Mouse (Mus musculus) kidney, adult 18-20 months (tissue): Measurements from ENCODE around the gene Ifitm2.
"Not testable (repeated sequence)": the region's sequence is repeated elsewhere in the genome, so short reads cannot be mapped to it uniquely, and the experiment has no call there.

Experiments
- DNase-seq: peaks from one replicate; pipeline ENCODE4 v3.0.0; 2021

Gene Ifitm2

GRCm38 (mm10) chr7:140955758-140956555 lies at the start of gene Ifitm2, which contains the start of gene Gm45717:
Gene Ifitm2, minus strand, starts transcription at chr7:140955987.
Gene Gm45717, minus strand, starts transcription at chr7:140955937.
- DNase-seq = peak; percentile 77

GRCm38 (mm10) chr7:141003248-141004010 lies 47.6 kb upstream of the Ifitm2 start:
- DNase-seq = no peak

GRCm38 (mm10) chr7:141000881-141001708 lies 45.3 kb upstream of the Ifitm2 start:
- no peak for DNase-seq

GRCm38 (mm10) chr7:140998853-140999700 lies 43.3 kb upstream of the Ifitm2 start:
- DNase-seq = no peak

GRCm38 (mm10) chr7:140997817-140998216 lies 42.0 kb upstream of the Ifitm2 start:
- no peak for DNase-seq

- DNase-seq = no peak
Measured at GRCm38 (mm10) chr7:140991117-140991689, 35.4 kb upstream of the Ifitm2 start.

- DNase-seq = no peak
Measured at GRCm38 (mm10) chr7:140990622-140991021, 34.8 kb upstream of the Ifitm2 start.

GRCm38 (mm10) chr7:140990185-140990584 lies 34.4 kb upstream of the Ifitm2 start:
- DNase-seq = no peak

GRCm38 (mm10) chr7:140989022-140989421 lies 33.2 kb upstream of the Ifitm2 start:
- DNase-seq = no peak

- no peak for DNase-seq
Measured at GRCm38 (mm10) chr7:140987182-140988138, 31.7 kb upstream of the Ifitm2 start.

GRCm38 (mm10) chr7:140982971-140983370 lies 27.2 kb upstream of the Ifitm2 start:
- DNase-seq = no peak

GRCm38 (mm10) chr7:140981704-140982103 lies 25.9 kb upstream of the Ifitm2 start:
- no peak for DNase-seq

- DNase-seq = not testable (repeated sequence)
Measured at GRCm38 (mm10) chr7:140976720-140977119, 20.9 kb upstream of the Ifitm2 start.

GRCm38 (mm10) chr7:140975465-140975864 lies 19.7 kb upstream of the Ifitm2 start:
- no peak for DNase-seq

- no peak for DNase-seq
Measured at GRCm38 (mm10) chr7:140974940-140975339, 19.2 kb upstream of the Ifitm2 start.

- DNase-seq = no peak
Measured at GRCm38 (mm10) chr7:140973396-140974165, 17.8 kb upstream of the Ifitm2 start.

- DNase-seq = no peak
Measured at GRCm38 (mm10) chr7:140971479-140972171, 15.8 kb upstream of the Ifitm2 start.

GRCm38 (mm10) chr7:140970931-140971330 lies 15.1 kb upstream of the Ifitm2 start:
- DNase-seq = no peak

- DNase-seq = not testable (repeated sequence)
Measured at GRCm38 (mm10) chr7:140968710-140969109, 12.9 kb upstream of the Ifitm2 start.
